Mouse (Mus musculus): Measurements from ENCODE around the gene Tia1.

GRCm38 (mm10) chr6:86403728-86404099 is 305 bp upstream of the Tia1 start:
- no peak for TF ChIP-seq CTCF (IDR thresholded peaks at IDR 0.05; ENCODE audit: low read depth)
- no peak for TF ChIP-seq EP300 (IDR thresholded peaks at IDR 0.05; ENCODE audit: low read depth)
